Mouse (Mus musculus): ENCODE results near the gene Pygm. TPM values are rescaled to one million over a fixed set of nuclear protein-coding genes. Genes with fewer than 3 reads are reported as not detected.
A peak's percentile ranks its signal among the peaks of the same experiment; 100 is the strongest.

Pygm gene
- 1.8 and 2.0 TPM in 2 replicates for polyA plus RNA-seq (2014; fragmentation: Nextera tagmentation; extraction: Ambion mirVana)

- Histone ChIP-seq H3K4me1 (ENCODE audit: control insufficient read depth, insufficient read depth, low read length) (peaks cover 15% of the 10 kb centered on the region), H3K9ac (ENCODE audit: low read length) (peak within 1 kb of the TSS; percentile 22; the same call in 1 of the 2 replicates), H3K4me2 (ENCODE audit: low read depth, severe bottlenecking) (no peak within 1 kb of the TSS), H3K9me3 (ENCODE audit: control insufficient read depth, low read length) (no peaks in the 10 kb centered on the region), H3K36me3 (ENCODE audit: control insufficient read depth, insufficient read depth, low read length) (no peaks in the 10 kb centered on the region), H3K27ac (replicated peaks; ENCODE audit: low read depth, low read length) (no peak within 1 kb of the TSS), H3K4me3 (ENCODE audit: low read depth, low read length) (no peak within 1 kb of the TSS), H3K27me3 (ENCODE audit: control insufficient read depth, insufficient read depth, low read length) (no peaks in the 10 kb centered on the region)
- 21% methylated on average over 7 of the region's 7 CpGs for WGBS
- ATAC-seq (ENCODE audit: insufficient number of reproducible peaks, low FRiP score, low TSS enrichment, low read depth) (no peak), DNase-seq (ENCODE audit: low spot score) (peak; percentile 52)
Observed at GRCm38 (mm10) chr19:6384128-6384527, at the start of gene Pygm. Pygm (plus strand) TSS chr19:6384399.

- Histone ChIP-seq H3K4me2 (ENCODE audit: low read depth, severe bottlenecking) (peak within 1 kb of the TSS; percentile 88), H3K4me3 (ENCODE audit: low read depth, low read length) (peak within 1 kb of the TSS; percentile 88), H3K9ac (ENCODE audit: low read length) (peak within 1 kb of the TSS; percentile 77), H3K36me3 (ENCODE audit: control insufficient read depth, insufficient read depth, low read length) (peaks cover 20% of the 10 kb centered on the region), H3K4me1 (ENCODE audit: control insufficient read depth, insufficient read depth, low read length) (peaks cover 20% of the 10 kb centered on the region), H3K27ac (replicated peaks; ENCODE audit: low read depth, low read length) (peak within 1 kb of the TSS; percentile 61), H3K9me3 (ENCODE audit: control insufficient read depth, low read length) (no peaks in the 10 kb centered on the region), H3K27me3 (ENCODE audit: control insufficient read depth, insufficient read depth, low read length) (no peaks in the 10 kb centered on the region)
- ATAC-seq (ENCODE audit: insufficient number of reproducible peaks, low FRiP score, low TSS enrichment, low read depth): peak; percentile 90
- under 1% methylated on average over 42 of the region's 43 CpGs for WGBS
- DNase-seq (ENCODE audit: low spot score): peak; percentile 94
Observed at GRCm38 (mm10) chr19:6334673-6335457, 49.3 kb upstream of the Pygm start, which contains the start of gene Men1. Men1 (plus strand) TSS chr19:6334979.

- ATAC-seq (ENCODE audit: insufficient number of reproducible peaks, low FRiP score, low TSS enrichment, low read depth) (no peak), DNase-seq (ENCODE audit: low spot score) (peak; percentile 38)
- Histone ChIP-seq H3K9ac (ENCODE audit: low read length) (peak overlapping the region; percentile 77), H3K27ac (replicated peaks; ENCODE audit: low read depth, low read length) (peak overlapping the region; percentile 45; the same call in 1 of the 2 replicates), H3K4me1 (ENCODE audit: control insufficient read depth, insufficient read depth, low read length) (peaks cover 25% of the 10 kb centered on the region), H3K36me3 (ENCODE audit: control insufficient read depth, insufficient read depth, low read length) (peaks cover 22% of the 10 kb centered on the region), H3K4me3 (ENCODE audit: low read depth, low read length) (peak overlapping the region; percentile 88), H3K27me3 (ENCODE audit: control insufficient read depth, insufficient read depth, low read length) (no peaks in the 10 kb centered on the region), H3K4me2 (ENCODE audit: low read depth, severe bottlenecking) (peak overlapping the region; percentile 88), H3K9me3 (ENCODE audit: control insufficient read depth, low read length) (no peaks in the 10 kb centered on the region)
- WGBS: under 1% methylated on average over 25 of the region's 25 CpGs
Observed at GRCm38 (mm10) chr19:6335458-6335827, 48.8 kb upstream of the Pygm start.

- no peaks in the 10 kb centered on the region for H3K27me3 ChIP-seq (ENCODE audit: control insufficient read depth, insufficient read depth, low read length)
- H3K27ac ChIP-seq (replicated peaks; ENCODE audit: low read depth, low read length): no peak overlapping the region
- H3K4me1 ChIP-seq (ENCODE audit: control insufficient read depth, insufficient read depth, low read length): peaks cover 26% of the 10 kb centered on the region
- H3K4me2 ChIP-seq (ENCODE audit: low read depth, severe bottlenecking): peak overlapping the region; percentile 88; the same call in 1 of the 2 replicates
- no peaks in the 10 kb centered on the region for H3K9me3 ChIP-seq (ENCODE audit: control insufficient read depth, low read length)
- DNase-seq (ENCODE audit: low spot score) (no peak), ATAC-seq (ENCODE audit: insufficient number of reproducible peaks, low FRiP score, low TSS enrichment, low read depth) (no peak)
- peaks cover 22% of the 10 kb centered on the region for H3K36me3 ChIP-seq (ENCODE audit: control insufficient read depth, insufficient read depth, low read length)
- H3K9ac ChIP-seq (ENCODE audit: low read length): no peak overlapping the region; the same call in 1 of the 2 replicates
- WGBS: 96% methylated on average over 10 of the region's 10 CpGs
- H3K4me3 ChIP-seq (ENCODE audit: low read depth, low read length): no peak overlapping the region
Observed at GRCm38 (mm10) chr19:6336920-6337319, 47.3 kb upstream of the Pygm start.

- ATAC-seq (ENCODE audit: insufficient number of reproducible peaks, low FRiP score, low TSS enrichment, low read depth): no peak
Observed at GRCm38 (mm10) chr19:6338171-6338570, 46.0 kb upstream of the Pygm start.

GRCm38 (mm10) chr19:6338716-6339115 lies 45.5 kb upstream of the Pygm start:
- DNase-seq (ENCODE audit: low spot score) (no peak), ATAC-seq (ENCODE audit: insufficient number of reproducible peaks, low FRiP score, low TSS enrichment, low read depth) (no peak)
- Histone ChIP-seq H3K4me3 (ENCODE audit: low read depth, low read length) (no peak overlapping the region), H3K36me3 (ENCODE audit: control insufficient read depth, insufficient read depth, low read length) (peaks cover 23% of the 10 kb centered on the region), H3K27ac (replicated peaks; ENCODE audit: low read depth, low read length) (no peak overlapping the region), H3K9me3 (ENCODE audit: control insufficient read depth, low read length) (no peaks in the 10 kb centered on the region), H3K4me1 (ENCODE audit: control insufficient read depth, insufficient read depth, low read length) (peaks cover 26% of the 10 kb centered on the region), H3K9ac (ENCODE audit: low read length) (no peak overlapping the region), H3K27me3 (ENCODE audit: control insufficient read depth, insufficient read depth, low read length) (no peaks in the 10 kb centered on the region), H3K4me2 (ENCODE audit: low read depth, severe bottlenecking) (no peak overlapping the region)
- 94% methylated on average over 11 of the region's 11 CpGs for WGBS

More at GRCm38 (mm10) chr19:6338171-6338570, 46.0 kb upstream of the Pygm start:
- Histone ChIP-seq H3K27me3 (ENCODE audit: control insufficient read depth, insufficient read depth, low read length) (no peaks in the 10 kb centered on the region), H3K4me3 (ENCODE audit: low read depth, low read length) (no peak overlapping the region), H3K36me3 (ENCODE audit: control insufficient read depth, insufficient read depth, low read length) (peaks cover 22% of the 10 kb centered on the region), H3K9ac (ENCODE audit: low read length) (no peak overlapping the region), H3K27ac (replicated peaks; ENCODE audit: low read depth, low read length) (no peak overlapping the region), H3K4me1 (ENCODE audit: control insufficient read depth, insufficient read depth, low read length) (peaks cover 26% of the 10 kb centered on the region), H3K4me2 (ENCODE audit: low read depth, severe bottlenecking) (no peak overlapping the region), H3K9me3 (ENCODE audit: control insufficient read depth, low read length) (no peaks in the 10 kb centered on the region)
- no peak for DNase-seq (ENCODE audit: low spot score)
- WGBS: 95% methylated on average over 7 of the region's 7 CpGs

GRCm38 (mm10) chr19:6339191-6339590 lies 45.0 kb upstream of the Pygm start:
- Histone ChIP-seq H3K9me3 (ENCODE audit: control insufficient read depth, low read length) (no peaks in the 10 kb centered on the region), H3K4me1 (ENCODE audit: control insufficient read depth, insufficient read depth, low read length) (peaks cover 21% of the 10 kb centered on the region), H3K9ac (ENCODE audit: low read length) (no peak overlapping the region), H3K4me3 (ENCODE audit: low read depth, low read length) (no peak overlapping the region), H3K36me3 (ENCODE audit: control insufficient read depth, insufficient read depth, low read length) (peaks cover 25% of the 10 kb centered on the region), H3K4me2 (ENCODE audit: low read depth, severe bottlenecking) (no peak overlapping the region), H3K27ac (replicated peaks; ENCODE audit: low read depth, low read length) (no peak overlapping the region), H3K27me3 (ENCODE audit: control insufficient read depth, insufficient read depth, low read length) (no peaks in the 10 kb centered on the region)
- 94% methylated on average over 6 of the region's 6 CpGs for WGBS
- ATAC-seq (ENCODE audit: insufficient number of reproducible peaks, low FRiP score, low TSS enrichment, low read depth): no peak
- no peak for DNase-seq (ENCODE audit: low spot score)

- no peak overlapping the region for H3K27ac ChIP-seq (replicated peaks; ENCODE audit: low read depth, low read length)
- ATAC-seq (ENCODE audit: insufficient number of reproducible peaks, low FRiP score, low TSS enrichment, low read depth) (no peak), DNase-seq (ENCODE audit: low spot score) (no peak)
- H3K4me1 ChIP-seq (ENCODE audit: control insufficient read depth, insufficient read depth, low read length): peaks cover 19% of the 10 kb centered on the region
- WGBS: 71% methylated on average over 15 of the region's 15 CpGs
- H3K4me3 ChIP-seq (ENCODE audit: low read depth, low read length): no peak overlapping the region
- H3K36me3 ChIP-seq (ENCODE audit: control insufficient read depth, insufficient read depth, low read length): peaks cover 25% of the 10 kb centered on the region
- no peaks in the 10 kb centered on the region for H3K9me3 ChIP-seq (ENCODE audit: control insufficient read depth, low read length)
- no peak overlapping the region for H3K4me2 ChIP-seq (ENCODE audit: low read depth, severe bottlenecking)
- no peaks in the 10 kb centered on the region for H3K27me3 ChIP-seq (ENCODE audit: control insufficient read depth, insufficient read depth, low read length)
- no peak overlapping the region for H3K9ac ChIP-seq (ENCODE audit: low read length)
Observed at GRCm38 (mm10) chr19:6339890-6340504, 44.2 kb upstream of the Pygm start.

All from limb, embryonic 11.5 days (tissue).